Mouse (Mus musculus): ENCODE data around the gene Ptprd.

Ptprd gene

DNA sequence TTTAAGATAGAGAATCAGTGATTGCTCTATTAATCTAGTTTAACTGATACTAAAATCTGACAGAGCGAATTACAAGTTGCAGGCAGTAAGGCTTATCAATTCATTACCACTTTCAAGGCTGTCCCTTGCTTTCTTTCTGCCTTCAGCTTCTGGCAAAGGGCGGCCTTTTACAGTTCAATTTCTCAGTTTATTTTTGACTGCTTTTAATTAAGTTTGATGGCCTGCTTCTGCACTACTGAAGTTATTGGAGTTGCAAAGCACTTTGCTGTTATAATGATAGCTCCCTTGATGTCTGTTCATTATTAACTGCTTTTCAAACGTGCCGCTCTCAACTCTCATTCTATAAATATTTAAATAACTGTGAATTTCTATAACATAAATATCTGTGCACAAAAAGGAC is 673.9 kb downstream of the Ptprd start:
- no peak for DNase-seq

DNA sequence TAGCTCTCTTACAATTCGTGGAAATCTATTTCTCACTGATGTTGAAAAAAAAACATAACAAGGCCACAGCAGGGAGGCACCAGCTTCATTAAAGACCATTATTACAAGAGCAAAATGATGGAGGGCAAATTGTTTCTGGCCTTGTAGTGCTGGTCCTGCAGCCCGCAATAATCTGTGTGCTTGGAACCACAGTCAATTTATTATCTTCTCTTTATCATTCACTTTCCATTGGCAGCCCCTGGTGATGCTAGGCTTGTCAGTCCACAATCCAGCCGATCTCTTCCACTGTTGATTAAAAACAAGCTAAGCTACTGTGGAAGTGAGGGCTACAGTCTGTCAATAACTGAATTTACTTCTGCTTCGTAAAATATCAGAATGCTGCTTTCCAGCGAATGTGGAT is 674.4 kb downstream of the Ptprd start:
- no peak for DNase-seq

DNA sequence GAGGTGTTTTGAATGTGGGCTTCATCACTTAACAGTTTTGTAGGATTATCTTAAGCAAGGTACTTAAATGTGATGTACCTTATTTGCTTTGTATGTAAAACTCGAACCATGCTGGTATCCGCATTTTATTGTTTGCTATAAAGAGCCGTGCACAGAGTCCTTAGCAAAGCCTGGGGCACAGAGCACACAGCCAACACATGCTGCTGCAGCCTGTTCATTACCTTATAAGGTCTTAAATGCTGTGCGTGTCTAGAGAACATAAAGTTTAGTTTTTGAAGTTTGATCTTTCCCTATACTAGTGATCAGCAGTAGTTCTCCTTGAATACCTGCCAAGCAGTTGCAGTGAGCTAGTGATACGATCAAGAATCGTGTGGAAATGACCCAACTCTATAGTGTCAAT is 676.2 kb downstream of the Ptprd start:
- no peak for DNase-seq

DNA sequence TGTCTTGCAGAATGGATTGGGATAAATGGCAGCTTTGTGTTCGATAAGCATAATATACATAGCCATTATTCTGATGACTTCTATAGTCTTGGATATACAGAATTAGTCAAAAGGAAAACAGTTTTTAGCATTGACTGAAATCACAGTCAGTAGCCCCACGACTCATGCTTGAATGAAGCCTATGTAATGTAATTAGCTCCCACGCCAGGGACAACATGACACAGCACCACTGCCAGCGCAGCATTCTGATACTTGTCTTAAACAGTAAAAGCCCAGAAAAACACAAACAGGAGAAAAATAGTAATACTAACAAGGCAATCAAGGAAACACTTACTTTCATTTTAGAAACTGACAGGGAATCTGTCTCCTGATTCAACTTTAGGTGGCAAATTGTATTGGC is 677.2 kb downstream of the Ptprd start:
- DNase-seq = no peak

DNA sequence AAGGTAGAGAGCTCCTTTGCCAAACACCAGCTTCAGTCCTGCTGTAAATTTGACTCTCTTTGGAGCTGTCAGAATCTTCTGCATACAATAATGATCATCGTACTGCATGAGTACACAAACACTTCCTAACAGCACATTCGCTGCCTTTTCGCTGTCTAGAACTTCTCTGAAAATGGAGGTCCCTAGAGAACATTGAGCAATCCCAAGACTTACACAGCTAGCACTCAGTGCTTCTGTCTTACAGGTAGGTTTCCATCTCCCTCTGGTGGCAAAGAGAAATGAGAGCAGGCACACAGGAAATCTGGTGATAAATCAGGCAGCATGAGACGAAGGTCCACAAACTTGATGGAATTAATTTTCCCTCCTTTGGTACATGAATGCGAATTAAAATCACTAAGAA is 692.6 kb downstream of the Ptprd start:
- no peak for DNase-seq

- DNase-seq = no peak
Observed at GRCm38 (mm10) chr4:77513914-77514628, 697.7 kb downstream of the Ptprd start.

DNA sequence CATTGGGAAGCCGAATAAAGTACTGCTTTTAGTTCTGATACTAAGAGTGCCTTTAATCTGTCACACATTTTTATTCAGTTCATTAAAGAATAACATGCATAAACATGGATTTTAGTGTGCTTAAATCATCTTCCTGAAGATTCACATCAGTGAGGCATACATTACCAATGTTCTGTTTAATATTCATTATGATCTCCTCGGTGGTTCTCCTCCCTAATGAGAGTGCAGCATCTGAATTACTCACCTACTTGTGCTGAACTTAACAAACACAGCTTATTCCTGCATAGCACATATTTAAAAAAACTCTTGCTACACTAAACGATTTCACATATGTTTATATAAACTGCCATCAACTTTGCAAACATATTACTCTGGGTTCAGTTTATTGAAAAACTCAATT is 698.7 kb downstream of the Ptprd start:
- no peak for DNase-seq

DNA sequence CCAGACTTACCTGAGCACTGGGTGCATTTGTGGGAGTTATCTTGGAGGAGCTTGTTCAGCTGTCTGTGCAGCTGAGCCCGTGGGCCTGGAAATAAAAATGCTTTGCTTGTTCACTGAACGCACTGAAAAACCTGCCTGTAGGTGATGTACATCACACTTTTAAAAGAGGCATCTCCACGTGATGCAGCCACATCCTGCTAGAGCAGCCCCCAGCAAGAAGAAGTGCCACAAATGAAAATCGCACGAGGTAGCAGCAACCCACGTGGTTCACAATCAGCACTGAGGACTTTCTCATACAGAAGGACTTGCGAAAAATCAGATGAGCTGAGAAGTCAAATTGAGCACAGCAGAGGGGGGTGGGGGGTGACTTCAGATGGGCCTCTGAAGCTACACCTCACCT is 757.7 kb downstream of the Ptprd start:
- no peak for DNase-seq

DNA sequence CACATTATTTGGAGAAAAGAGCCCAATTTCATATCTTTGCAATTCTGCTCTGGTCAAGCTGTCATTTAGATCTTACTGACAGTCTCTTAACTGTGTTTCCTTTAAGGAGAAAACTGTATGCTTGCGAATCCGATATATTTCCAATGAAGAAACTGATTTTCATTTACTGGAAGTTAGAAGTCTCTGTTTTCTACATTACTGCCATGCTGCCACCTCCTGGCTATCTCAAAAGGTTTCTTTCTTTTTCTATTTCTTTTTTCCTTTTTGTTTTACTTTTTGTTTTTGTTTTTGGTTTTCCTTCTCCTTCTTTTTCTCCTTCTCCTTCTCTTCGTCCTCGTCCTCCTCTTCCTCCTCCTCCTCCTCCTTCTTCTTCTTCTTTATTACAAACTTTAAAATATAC is 812.6 kb downstream of the Ptprd start:
- DNase-seq = no peak

GRCm38 (mm10) chr4:77361728-77362127 is 850.0 kb downstream of the Ptprd start:
- no peak for DNase-seq

GRCm38 (mm10) chr4:77327198-77327597 is 884.6 kb downstream of the Ptprd start:
- DNase-seq = no peak

DNA sequence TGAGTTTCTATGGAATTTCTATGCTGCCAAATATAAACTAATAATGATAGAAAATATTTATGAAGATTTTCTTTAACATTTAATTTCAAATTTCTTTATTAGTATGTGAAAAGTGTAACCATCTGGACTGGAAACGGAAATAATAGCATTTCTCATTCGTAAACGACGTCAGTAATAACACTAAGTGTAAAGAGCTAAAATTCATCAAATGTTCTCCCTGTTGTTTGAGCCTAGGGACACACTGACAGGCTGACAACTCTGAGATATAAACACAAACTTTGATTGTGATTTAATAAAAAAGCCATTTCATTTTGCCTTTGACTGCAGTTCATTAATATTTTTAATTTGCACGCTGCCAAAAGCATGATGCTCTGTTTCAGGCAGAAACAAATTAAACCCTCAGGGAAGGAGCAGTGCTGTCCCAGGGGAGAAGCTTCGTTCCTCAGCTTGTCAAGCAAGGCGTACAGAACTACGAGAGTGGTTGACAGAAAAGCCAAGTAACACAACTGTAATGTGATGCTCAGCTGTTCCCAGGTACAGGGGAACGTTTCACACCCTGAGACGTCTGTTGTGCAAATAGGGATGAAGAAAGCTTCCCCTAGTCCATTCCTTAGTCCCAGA is 894.6 kb downstream of the Ptprd start:
- no peak for DNase-seq

DNA sequence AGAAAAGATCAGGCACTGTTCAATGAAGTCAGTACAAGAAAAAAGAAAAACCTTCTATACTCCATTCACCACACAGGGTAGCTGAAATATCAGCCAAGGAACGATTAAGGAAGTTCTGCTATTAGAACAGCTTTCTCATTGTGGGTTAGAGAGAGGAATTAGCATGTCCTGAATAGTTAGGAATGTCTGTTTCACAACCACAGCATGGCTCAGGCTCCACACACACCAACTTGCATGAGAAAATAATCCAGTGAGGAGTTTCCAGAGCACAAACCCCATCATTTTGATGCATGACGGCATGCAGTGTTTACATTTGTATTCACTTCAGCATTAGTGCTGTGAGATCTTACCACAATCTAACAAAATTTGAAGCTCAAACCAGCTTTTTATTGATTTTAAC is 895.1 kb downstream of the Ptprd start:
- DNase-seq = no peak

GRCm38 (mm10) chr4:77310127-77310788 is 901.5 kb downstream of the Ptprd start:
- no peak for DNase-seq

DNA sequence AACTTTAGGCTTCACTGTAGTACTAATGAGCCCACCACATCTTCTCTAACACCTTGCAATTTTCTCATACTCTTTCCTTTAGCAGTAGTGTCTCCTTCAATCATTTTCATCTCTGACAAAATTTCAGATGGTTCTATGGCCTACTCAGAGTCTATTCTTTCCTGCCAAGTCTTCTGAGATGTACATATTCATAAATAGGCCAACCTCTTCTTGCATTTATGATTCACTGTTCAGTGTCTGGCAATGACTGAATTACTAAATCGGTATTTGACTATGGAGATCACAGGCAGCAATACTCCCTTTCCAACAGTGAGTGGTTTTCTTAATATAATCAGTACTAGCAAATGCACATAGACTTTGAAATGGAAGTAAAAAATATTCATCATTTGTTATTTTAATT is 928.3 kb downstream of the Ptprd start:
- no peak for DNase-seq

DNA sequence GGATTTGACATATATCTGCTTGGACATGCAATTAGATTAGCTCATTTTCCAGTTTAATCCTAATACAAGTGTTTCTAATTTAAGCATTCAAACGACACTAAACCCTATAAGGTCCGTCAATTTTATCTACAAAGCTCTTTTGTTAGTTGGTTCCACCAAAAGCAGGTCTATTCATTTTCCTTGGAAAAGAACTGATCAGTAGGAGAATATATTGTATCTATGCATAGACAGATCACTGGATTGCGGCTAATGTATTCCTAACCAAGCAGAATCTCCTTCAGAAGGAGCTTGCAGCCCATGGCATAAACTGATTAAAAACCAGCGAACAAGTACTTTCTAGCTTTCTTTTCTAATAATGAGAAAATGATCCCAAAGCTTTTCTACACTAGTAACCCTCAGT is 933.8 kb downstream of the Ptprd start:
- DNase-seq = no peak

DNA sequence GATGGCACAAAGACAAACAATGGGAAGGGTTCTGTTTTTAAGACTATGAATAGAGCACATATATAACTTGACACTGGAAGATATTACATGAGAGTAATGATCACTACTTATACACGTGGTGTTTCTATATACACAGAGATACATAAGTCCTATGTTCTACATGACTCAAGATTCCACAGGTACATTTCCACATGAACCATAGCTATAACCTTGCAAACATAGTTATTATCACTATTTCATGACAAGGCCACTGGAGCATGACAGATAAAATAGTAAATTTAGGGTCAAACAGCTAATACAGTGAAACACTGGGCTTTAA is 951.8 kb downstream of the Ptprd start:
- DNase-seq = no peak

GRCm38 (mm10) chr4:77259250-77259971 is 952.4 kb downstream of the Ptprd start:
- no peak for DNase-seq

DNA sequence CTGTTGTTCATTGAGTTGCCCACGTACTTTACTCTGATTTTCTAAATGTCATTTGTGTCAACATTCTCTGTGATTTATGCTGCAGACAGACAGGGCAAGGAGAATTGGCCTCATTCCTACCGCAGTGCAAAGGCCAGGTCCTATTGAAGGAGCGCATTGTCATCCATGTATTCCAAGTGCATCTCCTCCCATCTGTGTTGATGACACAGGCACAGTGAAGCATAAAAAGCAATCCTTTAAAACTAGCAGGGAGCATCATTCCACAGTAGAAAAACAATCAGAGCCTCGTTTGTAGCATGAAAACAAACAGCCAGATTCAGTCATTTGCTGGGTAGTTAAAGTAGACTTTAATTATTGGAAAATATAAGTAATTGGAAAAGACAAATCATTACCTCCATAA is 960.6 kb downstream of the Ptprd start:
- DNase-seq = no peak

DNA sequence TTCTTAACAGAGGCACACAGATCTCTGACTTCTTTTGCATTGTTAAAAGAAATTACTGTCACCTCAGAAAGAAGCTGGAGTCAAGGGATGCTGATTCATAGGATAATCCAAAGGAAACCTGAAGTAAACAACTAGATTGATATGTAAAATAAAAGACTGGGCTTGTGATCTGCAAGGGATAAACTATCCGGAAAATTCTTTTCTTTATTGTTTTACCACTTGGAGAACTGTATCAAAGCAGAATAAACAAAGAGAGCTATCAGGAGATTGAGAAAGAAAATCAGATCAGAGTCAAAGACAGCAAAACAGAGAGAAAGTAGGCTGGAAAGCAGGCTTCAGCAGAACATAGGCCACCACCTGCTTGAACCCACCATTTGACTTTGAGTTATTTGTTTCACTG is 962.0 kb downstream of the Ptprd start:
- DNase-seq = no peak

- DNase-seq = no peak
Observed at GRCm38 (mm10) chr4:77248918-77249317, 962.8 kb downstream of the Ptprd start.

GRCm38 (mm10) chr4:77241852-77242455 is 969.8 kb downstream of the Ptprd start:
- DNase-seq = no peak

DNA sequence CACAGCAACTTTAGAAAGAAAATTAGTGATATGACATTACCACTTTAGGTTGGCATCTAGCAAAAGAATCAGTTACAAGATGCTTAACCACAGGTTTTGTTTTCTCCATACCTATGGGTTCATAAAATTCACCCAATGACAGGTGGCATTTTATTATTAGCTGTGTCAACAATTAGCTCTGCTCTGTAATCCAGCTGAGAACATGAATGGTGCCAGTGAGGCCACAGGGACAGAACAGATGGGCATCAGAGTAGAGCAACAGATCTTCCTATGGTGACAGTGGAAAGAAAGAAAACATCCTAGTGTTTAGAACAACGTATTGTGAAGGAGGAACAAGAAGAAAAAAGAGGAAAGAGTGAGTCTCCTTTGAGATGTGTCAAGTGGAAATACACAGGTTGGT is 973.6 kb downstream of the Ptprd start:
- DNase-seq = no peak

DNA sequence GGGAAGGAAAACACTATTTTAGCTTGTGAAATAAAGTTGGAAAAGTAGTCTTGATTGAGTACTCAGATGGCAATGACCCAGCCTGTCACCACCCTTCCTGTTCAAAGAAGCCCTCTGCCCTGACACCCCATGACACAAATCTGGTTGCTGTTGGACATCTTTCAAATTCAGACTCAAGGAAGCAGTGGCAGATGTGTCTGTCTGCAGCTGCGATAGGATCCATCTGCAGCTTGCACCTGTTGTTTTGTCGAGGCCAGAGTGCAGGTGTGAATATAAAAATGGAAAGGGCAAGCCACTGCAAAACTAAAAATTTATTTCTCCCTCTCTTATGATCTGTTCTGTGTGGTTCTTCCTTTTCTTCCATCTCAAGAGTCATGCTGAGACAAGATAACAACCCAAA is 978.5 kb downstream of the Ptprd start:
- DNase-seq = no peak
